Mouse (Mus musculus) ES-Bruce4 (cell line): ENCODE data around the gene Cd81. TPM values are rescaled to one million over a fixed set of nuclear protein-coding genes. Genes with fewer than 3 reads are reported as not detected.

ENCODE experiments used
- H3K27ac ChIP-seq: 2 replicates; pipeline ENCODE4 v1.5.1; 2012; ENCODE audit warnings: low read length, inconsistent platforms; ENCODE audit not compliant: insufficient read depth
- H3K27me3 ChIP-seq: 2 replicates; pipeline ENCODE4 v1.6.1; 2012; ENCODE audit warnings: mild to moderate bottlenecking, low read length, inconsistent platforms; ENCODE audit not compliant: control insufficient read depth, poor library complexity, insufficient read depth, severe bottlenecking
- H3K36me3 ChIP-seq: 2 replicates; pipeline ENCODE4 v1.6.1; 2012; ENCODE audit warnings: inconsistent platforms, mild to moderate bottlenecking, low read length, moderate library complexity; ENCODE audit not compliant: control insufficient read depth, poor library complexity, insufficient read depth, severe bottlenecking
- H3K4me1 ChIP-seq: one replicate; pipeline ENCODE4 v1.8.1; 2011; ENCODE audit warnings: low read length; ENCODE audit not compliant: control insufficient read depth, insufficient read depth
- H3K4me3 ChIP-seq: 2 replicates; pipeline ENCODE4 v1.5.1; 2011; ENCODE audit warnings: low read depth, mild to moderate bottlenecking, low read length
- H3K9ac ChIP-seq: 2 replicates; pipeline ENCODE4 v1.6.1; 2012; ENCODE audit warnings: low read depth, mild to moderate bottlenecking, inconsistent platforms; ENCODE audit not compliant: poor library complexity, severe bottlenecking
- H3K9me3 ChIP-seq: replicated peaks from 2 replicates; pipeline ENCODE4 v1.6.1; 2012; ENCODE audit warnings: mild to moderate bottlenecking, low read length, inconsistent platforms; ENCODE audit not compliant: control insufficient read depth, poor library complexity, insufficient read depth, severe bottlenecking
- CTCF ChIP-seq: IDR thresholded peaks from one replicate; pipeline ENCODE4 v1.8.1; 2011; ENCODE audit warnings: low read depth, low read length
- EP300 ChIP-seq: IDR thresholded peaks from 2 replicates; pipeline ENCODE4 v1.6.1; 2011; ENCODE audit warnings: low read depth, low read length; ENCODE audit not compliant: insufficient read depth
- POLR2A ChIP-seq: IDR thresholded peaks from one replicate; pipeline ENCODE4 v1.8.1; 2011; ENCODE audit warnings: low read length; ENCODE audit not compliant: insufficient read depth
- polyA plus RNA-seq: library from polyadenylated mRNA; stranded (reverse); fragments of >200 nt; gene quantifications from 2 replicates; pipeline ENCODE4 v1.2.4, GENCODE M21; 2011; ENCODE audit warnings: low read depth; ENCODE audit not compliant: missing spikeins, insufficient read depth, insufficient read length

Cd81 gene
- polyA plus RNA-seq, 1 experiment: 392 TPM

DNA sequence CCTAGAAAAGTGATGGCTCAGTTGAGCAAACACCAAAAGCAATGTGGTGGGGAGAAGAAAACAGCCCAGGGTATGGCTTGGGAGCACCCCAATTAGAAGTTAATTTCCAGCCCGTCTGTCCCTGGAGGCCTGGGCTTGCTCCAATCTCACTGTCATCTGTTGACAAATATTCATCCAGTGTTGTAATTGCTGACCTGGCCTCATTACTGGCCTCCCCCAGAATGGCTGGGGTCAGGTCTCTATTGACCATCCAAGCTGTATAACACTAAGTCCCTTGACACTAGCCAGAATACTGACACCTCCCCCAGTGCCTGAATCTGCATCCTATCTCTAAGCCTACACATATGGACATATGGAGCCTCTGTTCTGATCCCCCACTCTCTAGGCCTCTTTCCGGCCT is 24.8 kb downstream of the Cd81 start:
- Histone ChIP-seq H3K27ac (no peak overlapping the region), H3K9ac (no peak overlapping the region), H3K9me3 (no peaks in the 10 kb centered on the region), H3K4me1 (no peaks in the 10 kb centered on the region), H3K4me3 (no peak overlapping the region), H3K36me3 (no peaks in the 10 kb centered on the region), H3K27me3 (no peaks in the 10 kb centered on the region)
- TF ChIP-seq CTCF (no peak), EP300 (no peak), POLR2A (no peak)

DNA sequence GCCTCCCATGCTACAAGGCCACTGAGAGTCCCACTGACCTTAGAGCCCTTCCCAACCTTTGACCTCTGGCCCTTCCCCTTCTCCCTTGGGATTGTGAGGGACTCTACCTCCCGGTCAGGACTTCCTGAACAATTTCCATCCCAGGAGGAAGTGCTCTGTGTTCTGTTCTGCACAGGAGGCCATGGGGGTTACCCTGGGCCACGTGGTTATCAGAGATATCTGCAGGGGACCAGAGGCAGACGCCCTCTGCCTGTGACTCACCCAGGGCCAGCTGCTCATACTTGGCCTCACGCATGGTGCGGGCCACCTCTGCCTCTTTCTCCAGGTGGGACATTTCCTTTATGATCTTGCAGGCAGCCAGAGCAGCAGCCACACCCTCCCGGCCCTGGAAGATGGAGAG is 29.5 kb downstream of the Cd81 start:
- H3K9ac ChIP-seq: no peak overlapping the region
- no peak overlapping the region for H3K4me3 ChIP-seq
- no peaks in the 10 kb centered on the region for H3K4me1 ChIP-seq
- TF ChIP-seq CTCF (no peak), POLR2A (no peak), EP300 (no peak)
- no peak overlapping the region for H3K27ac ChIP-seq
- no peaks in the 10 kb centered on the region for H3K36me3 ChIP-seq
- no peaks in the 10 kb centered on the region for H3K9me3 ChIP-seq
- no peaks in the 10 kb centered on the region for H3K27me3 ChIP-seq

DNA sequence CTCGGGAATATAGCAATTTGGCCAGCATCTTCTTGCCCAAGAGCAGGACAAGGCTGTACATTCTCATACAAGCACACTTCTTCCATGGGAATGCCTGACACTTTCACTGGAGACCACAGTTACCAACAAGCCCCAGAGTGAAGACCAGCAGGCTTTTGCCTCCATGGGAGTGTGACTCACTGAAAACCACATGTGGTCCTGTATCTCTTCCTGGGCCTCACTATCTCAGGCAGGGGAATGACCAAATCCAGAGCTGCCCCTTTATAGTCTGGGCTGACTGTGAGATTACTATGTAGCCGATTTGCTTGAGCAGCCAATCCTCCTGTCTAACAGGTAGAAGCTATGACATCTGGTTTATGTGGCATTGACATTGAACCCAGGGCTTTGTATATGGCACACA is 31.2 kb downstream of the Cd81 start:
- Histone ChIP-seq H3K9ac (no peak overlapping the region), H3K4me3 (no peak overlapping the region), H3K4me1 (no peaks in the 10 kb centered on the region), H3K27me3 (no peaks in the 10 kb centered on the region), H3K9me3 (no peaks in the 10 kb centered on the region), H3K36me3 (no peaks in the 10 kb centered on the region), H3K27ac (no peak overlapping the region)
- TF ChIP-seq CTCF (no peak), POLR2A (no peak), EP300 (no peak)

DNA sequence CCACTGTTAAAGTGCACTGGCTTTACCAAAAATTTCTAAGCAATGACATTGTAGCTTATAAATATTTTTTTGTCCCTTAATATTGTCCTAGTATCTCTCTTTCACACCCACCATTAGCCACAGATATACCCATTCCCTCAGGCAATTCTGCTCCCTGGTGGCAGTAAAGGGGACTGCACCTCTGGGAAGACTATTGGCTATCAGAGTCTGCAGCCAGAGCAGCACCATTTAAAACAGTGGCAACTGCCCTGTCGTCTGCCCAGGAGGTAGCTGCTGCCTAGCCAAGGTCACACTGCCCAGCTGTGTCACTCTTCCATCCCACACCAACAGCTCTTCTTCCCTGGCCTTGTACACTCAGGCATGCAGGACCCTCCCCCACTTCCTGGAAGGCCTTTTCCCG is 33.8 kb downstream of the Cd81 start:
- Histone ChIP-seq H3K36me3 (no peaks in the 10 kb centered on the region), H3K4me3 (no peak overlapping the region), H3K27ac (no peak overlapping the region), H3K9ac (no peak overlapping the region), H3K27me3 (no peaks in the 10 kb centered on the region), H3K4me1 (no peaks in the 10 kb centered on the region), H3K9me3 (no peaks in the 10 kb centered on the region)
- peak; percentile 57 for TF ChIP-seq CTCF
- TF ChIP-seq POLR2A: no peak

DNA sequence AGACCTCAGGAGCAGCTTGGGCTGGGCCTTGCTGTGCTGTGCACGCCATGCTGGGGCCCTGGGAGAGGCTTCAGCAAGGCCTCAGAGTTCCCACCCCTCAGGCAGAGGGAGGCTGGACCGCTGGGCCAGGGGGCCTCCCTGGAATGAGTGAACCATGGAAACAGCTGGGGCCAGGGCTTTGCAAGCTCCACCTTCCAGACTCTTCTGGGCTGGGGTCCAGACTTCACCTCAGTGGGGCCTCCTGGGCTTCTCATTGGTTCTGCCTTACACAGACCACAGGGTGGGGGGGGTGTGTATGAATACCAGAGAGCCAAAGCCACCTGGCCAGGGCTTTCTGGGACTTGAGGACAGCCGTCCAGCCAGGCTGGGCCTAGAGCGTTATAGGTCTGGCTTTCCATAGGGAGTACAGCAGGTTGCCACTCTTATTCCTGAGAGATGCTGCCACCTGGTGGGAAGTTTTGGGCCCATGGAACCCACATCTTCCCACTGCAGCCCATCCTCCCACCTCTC is 34.6 kb downstream of the Cd81 start:
- H3K9me3 ChIP-seq: no peaks in the 10 kb centered on the region
- no peaks in the 10 kb centered on the region for H3K36me3 ChIP-seq
- no peak overlapping the region for H3K27ac ChIP-seq
- TF ChIP-seq POLR2A (no peak), EP300 (no peak), CTCF (peak; percentile 83)
- H3K4me3 ChIP-seq: no peak overlapping the region
- H3K9ac ChIP-seq: no peak overlapping the region
- no peaks in the 10 kb centered on the region for H3K4me1 ChIP-seq
- H3K27me3 ChIP-seq: no peaks in the 10 kb centered on the region

DNA sequence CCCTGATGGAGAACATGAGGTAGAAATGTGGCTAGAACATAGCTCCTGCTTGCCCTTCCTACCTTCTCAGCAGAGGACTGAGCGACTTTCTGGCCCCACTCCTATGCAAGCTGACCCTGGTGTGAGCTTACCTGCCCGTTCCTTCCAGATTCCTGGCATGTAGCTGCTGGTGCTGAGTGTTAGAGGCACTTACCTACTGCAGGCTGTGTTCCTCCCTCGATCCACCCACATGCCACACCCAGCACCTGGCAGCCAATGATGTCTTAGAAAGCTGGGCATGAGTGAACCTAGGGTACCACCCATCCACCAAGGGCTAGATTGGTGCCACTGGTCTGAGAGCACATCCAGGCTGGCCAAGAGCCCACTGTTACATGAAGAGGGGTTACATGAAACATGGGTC is 41.3 kb downstream of the Cd81 start:
- Histone ChIP-seq H3K4me1 (no peaks in the 10 kb centered on the region), H3K9ac (no peak overlapping the region), H3K27ac (no peak overlapping the region), H3K36me3 (no peaks in the 10 kb centered on the region), H3K27me3 (no peaks in the 10 kb centered on the region), H3K9me3 (no peaks in the 10 kb centered on the region), H3K4me3 (no peak overlapping the region)
- TF ChIP-seq POLR2A: no peak
- TF ChIP-seq CTCF: no peak
- no peak for TF ChIP-seq EP300
